Mouse (Mus musculus): ENCODE measurements at regions not wholly inside any gene's neighbourhood (a gene's known extent, or its start where the extent isn't known, plus 50 kb on each side); places are given as distances from the start of the nearest gene placed in this dataset.

GRCm38 (mm10) chr8:31714077-31714458, 1714.4 kb upstream of the 5930422O12Rik start:
- TF ChIP-seq POLR2A (IDR thresholded peaks at IDR 0.05; ENCODE audit: low read depth, low read length): no peak
- TF ChIP-seq ELF1 (IDR thresholded peaks at IDR 0.05; ENCODE audit: low read depth, low read length): no peak
- no peak for TF ChIP-seq MAX (IDR thresholded peaks at IDR 0.05; ENCODE audit: low read length)
- TF ChIP-seq CHD2 (IDR thresholded peaks at IDR 0.05; ENCODE audit: low read length): no peak
- TF ChIP-seq CTCF (conservative IDR thresholded peaks at IDR 0.05 in 1 of 2, IDR thresholded peaks at IDR 0.05 in 1 of 2; ENCODE audit: low read depth in 2 of 2, low read length in 2 of 2): no peak
- TF ChIP-seq EP300 (IDR thresholded peaks at IDR 0.05; ENCODE audit: low read length): no peak
- no peak for TF ChIP-seq ZKSCAN1 (IDR thresholded peaks at IDR 0.05; ENCODE audit: borderline replicate concordance, low read depth, low read length)
- no peak for TF ChIP-seq GABPA (IDR thresholded peaks at IDR 0.05; ENCODE audit: insufficient replicate concordance, low read depth, low read length)
- no peak for TF ChIP-seq MXI1 (IDR thresholded peaks at IDR 0.05; ENCODE audit: low read depth, low read length)
